Mouse (Mus musculus) ES-Bruce4 (cell line): ENCODE data around the gene Fam71a. TPM values are rescaled to one million over a fixed set of nuclear protein-coding genes. Genes with fewer than 3 reads are reported as not detected.

Experiments used
- H3K27ac ChIP-seq: 2 replicates; pipeline ENCODE4 v1.5.1; 2012; ENCODE audit warnings: low read length, inconsistent platforms; ENCODE audit not compliant: insufficient read depth
- H3K27me3 ChIP-seq: 2 replicates; pipeline ENCODE4 v1.6.1; 2012; ENCODE audit warnings: mild to moderate bottlenecking, low read length, inconsistent platforms; ENCODE audit not compliant: control insufficient read depth, poor library complexity, insufficient read depth, severe bottlenecking
- H3K36me3 ChIP-seq: 2 replicates; pipeline ENCODE4 v1.6.1; 2012; ENCODE audit warnings: inconsistent platforms, mild to moderate bottlenecking, low read length, moderate library complexity; ENCODE audit not compliant: control insufficient read depth, poor library complexity, insufficient read depth, severe bottlenecking
- H3K4me1 ChIP-seq: one replicate; pipeline ENCODE4 v1.8.1; 2011; ENCODE audit warnings: low read length; ENCODE audit not compliant: control insufficient read depth, insufficient read depth
- H3K4me3 ChIP-seq: 2 replicates; pipeline ENCODE4 v1.5.1; 2011; ENCODE audit warnings: low read depth, mild to moderate bottlenecking, low read length
- H3K9ac ChIP-seq: 2 replicates; pipeline ENCODE4 v1.6.1; 2012; ENCODE audit warnings: low read depth, mild to moderate bottlenecking, inconsistent platforms; ENCODE audit not compliant: poor library complexity, severe bottlenecking
- H3K9me3 ChIP-seq: replicated peaks from 2 replicates; pipeline ENCODE4 v1.6.1; 2012; ENCODE audit warnings: mild to moderate bottlenecking, low read length, inconsistent platforms; ENCODE audit not compliant: control insufficient read depth, poor library complexity, insufficient read depth, severe bottlenecking
- CTCF ChIP-seq: IDR thresholded peaks from one replicate; pipeline ENCODE4 v1.8.1; 2011; ENCODE audit warnings: low read depth, low read length
- EP300 ChIP-seq: IDR thresholded peaks from 2 replicates; pipeline ENCODE4 v1.6.1; 2011; ENCODE audit warnings: low read depth, low read length; ENCODE audit not compliant: insufficient read depth
- POLR2A ChIP-seq: IDR thresholded peaks from one replicate; pipeline ENCODE4 v1.8.1; 2011; ENCODE audit warnings: low read length; ENCODE audit not compliant: insufficient read depth
- polyA plus RNA-seq: library from polyadenylated mRNA; stranded (reverse); fragments of >200 nt; gene quantifications from 2 replicates; pipeline ENCODE4 v1.2.4, GENCODE M21; 2011; ENCODE audit warnings: low read depth; ENCODE audit not compliant: missing spikeins, insufficient read depth, insufficient read length

Gene Fam71a
- polyA plus RNA-seq, 1 experiment: not detected

DNA sequence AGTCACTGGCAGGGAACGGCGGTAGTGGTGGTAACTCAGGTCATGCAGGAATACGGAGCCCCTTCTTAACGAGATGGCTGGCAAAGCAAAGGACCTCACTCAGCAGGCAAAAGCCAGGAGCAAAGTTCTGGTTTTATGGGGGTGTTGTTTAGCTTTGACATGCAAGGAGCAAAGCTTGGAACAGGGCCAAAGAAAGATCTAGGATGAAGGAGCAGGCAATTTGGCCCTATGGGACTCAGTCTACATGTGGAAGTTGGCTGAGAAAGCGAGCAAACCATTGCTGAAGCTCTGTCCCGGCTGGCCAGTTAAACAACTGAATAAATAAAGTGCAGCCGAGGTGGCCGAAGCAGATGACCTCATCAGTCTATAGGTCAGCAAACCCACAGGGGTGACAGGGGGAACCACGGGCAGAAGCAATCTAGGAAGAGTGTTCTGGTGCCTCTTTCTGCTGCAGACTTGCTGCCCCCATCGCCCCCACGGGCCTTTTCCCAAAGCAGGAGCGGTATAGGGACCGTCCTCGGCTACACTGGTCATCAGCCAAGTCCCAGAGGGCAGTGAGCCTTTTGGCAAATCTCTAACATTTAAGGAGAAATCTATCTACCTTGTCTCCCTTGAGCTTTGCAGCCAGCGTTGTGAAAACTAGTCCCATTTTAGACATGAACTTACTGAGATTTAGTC lies 14.0 kb upstream of the Fam71a start:
- Histone ChIP-seq H3K9ac (no peak overlapping the region), H3K27me3 (no peaks in the 10 kb centered on the region), H3K4me3 (no peak overlapping the region), H3K27ac (no peak overlapping the region), H3K9me3 (no peaks in the 10 kb centered on the region), H3K36me3 (no peaks in the 10 kb centered on the region), H3K4me1 (no peaks in the 10 kb centered on the region)
- no peak for TF ChIP-seq EP300
- no peak for TF ChIP-seq POLR2A

GRCm38 (mm10) chr1:191176887-191177286 lies 12.3 kb upstream of the Fam71a start:
- Histone ChIP-seq H3K4me3 (no peak overlapping the region), H3K36me3 (no peaks in the 10 kb centered on the region), H3K27me3 (no peaks in the 10 kb centered on the region), H3K4me1 (no peaks in the 10 kb centered on the region), H3K9ac (no peak overlapping the region), H3K9me3 (no peaks in the 10 kb centered on the region), H3K27ac (no peak overlapping the region)
- TF ChIP-seq POLR2A: no peak
- no peak for TF ChIP-seq EP300
- no peak for TF ChIP-seq CTCF

GRCm38 (mm10) chr1:191172487-191172886 lies 7.9 kb upstream of the Fam71a start:
- no peaks in the 10 kb centered on the region for H3K36me3 ChIP-seq
- no peaks in the 10 kb centered on the region for H3K4me1 ChIP-seq
- H3K9ac ChIP-seq: no peak overlapping the region
- TF ChIP-seq CTCF (peak; percentile 42), POLR2A (no peak)
- no peak overlapping the region for H3K4me3 ChIP-seq
- H3K27ac ChIP-seq: no peak overlapping the region
- H3K9me3 ChIP-seq: no peaks in the 10 kb centered on the region
- no peaks in the 10 kb centered on the region for H3K27me3 ChIP-seq

DNA sequence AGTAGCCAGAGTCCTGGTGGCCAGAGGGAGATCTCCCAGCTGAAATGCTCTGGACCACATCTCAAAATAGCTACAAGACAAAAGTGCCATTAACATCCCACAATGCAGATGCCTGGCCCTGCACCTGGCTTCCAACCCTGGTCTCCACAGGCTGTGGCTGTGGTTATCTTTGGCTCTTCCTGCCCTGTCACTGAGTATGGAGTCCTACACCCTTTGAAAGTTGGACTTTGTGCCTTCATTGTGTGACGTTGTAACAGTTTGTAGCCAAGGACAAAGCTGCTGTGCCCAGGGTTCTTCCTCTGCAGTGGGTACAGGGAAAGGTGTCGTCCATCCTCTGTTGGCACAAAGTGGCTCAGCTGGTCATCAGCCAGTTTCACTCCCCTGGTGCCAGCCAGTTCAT lies 5.8 kb upstream of the Fam71a start:
- Histone ChIP-seq H3K27me3 (no peaks in the 10 kb centered on the region), H3K36me3 (no peaks in the 10 kb centered on the region), H3K27ac (no peak overlapping the region), H3K9ac (no peak overlapping the region), H3K4me3 (no peak overlapping the region), H3K9me3 (no peaks in the 10 kb centered on the region), H3K4me1 (no peaks in the 10 kb centered on the region)
- no peak for TF ChIP-seq POLR2A
- no peak for TF ChIP-seq CTCF
- TF ChIP-seq EP300: no peak

- no peaks in the 10 kb centered on the region for H3K27me3 ChIP-seq
- H3K4me1 ChIP-seq: no peaks in the 10 kb centered on the region
- H3K27ac ChIP-seq: no peak overlapping the region
- H3K36me3 ChIP-seq: no peaks in the 10 kb centered on the region
- no peaks in the 10 kb centered on the region for H3K9me3 ChIP-seq
- no peak overlapping the region for H3K4me3 ChIP-seq
- TF ChIP-seq POLR2A: no peak
- no peak for TF ChIP-seq CTCF
- no peak for TF ChIP-seq EP300
- H3K9ac ChIP-seq: no peak overlapping the region
These were observed 1.6 kb upstream of the Fam71a start for GRCm38 (mm10) chr1:191166189-191166588.

- Histone ChIP-seq H3K4me1 (no peaks in the 10 kb centered on the region), H3K27me3 (no peaks in the 10 kb centered on the region), H3K9ac (no peak overlapping the region), H3K9me3 (peaks cover 14% of the 10 kb centered on the region), H3K36me3 (no peaks in the 10 kb centered on the region), H3K27ac (no peak overlapping the region), H3K4me3 (no peak overlapping the region)
- TF ChIP-seq POLR2A: no peak
- no peak for TF ChIP-seq CTCF
- TF ChIP-seq EP300: no peak
These were observed 10.3 kb downstream of the Fam71a start for GRCm38 (mm10) chr1:191154314-191154713.
